Mouse (Mus musculus) adrenal gland, postnatal 4 days (tissue): ENCODE measurements at regions not wholly inside any gene's neighbourhood (a gene's known extent, or its start where the extent isn't known, plus 50 kb on each side); places are given as distances from the start of the nearest gene placed in this dataset.
A peak's percentile ranks its signal among the peaks of the same experiment; 100 is the strongest.

Experiments used
- DNase-seq, 2 experiments: peaks; one replicate each; pipeline ENCODE4 v3.0.0; 2021 to 2022; ENCODE audit warnings: low spot score in 2 of 2, mixed read lengths in 2 of 2

DNA sequence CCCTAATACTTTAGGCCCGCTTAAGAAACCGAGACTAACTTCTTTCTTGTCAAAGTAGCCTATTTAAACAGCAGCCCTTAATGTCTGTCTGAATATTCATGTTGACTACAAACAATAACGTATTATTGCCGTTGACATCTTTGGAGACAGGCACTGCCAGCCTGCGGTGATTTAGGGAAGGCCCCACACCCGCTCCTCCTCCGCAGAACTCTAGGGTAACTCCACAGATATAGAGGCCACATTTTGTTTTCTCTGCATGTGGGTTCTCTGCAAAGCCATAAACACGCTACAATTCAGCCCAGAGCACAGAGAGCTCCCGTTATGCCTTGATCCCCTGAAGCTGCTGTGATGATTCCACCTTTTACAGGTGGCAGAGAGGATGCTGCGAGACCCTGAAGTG lies 366.8 kb upstream of the Mki67 start:
- no peak for DNase-seq

DNA sequence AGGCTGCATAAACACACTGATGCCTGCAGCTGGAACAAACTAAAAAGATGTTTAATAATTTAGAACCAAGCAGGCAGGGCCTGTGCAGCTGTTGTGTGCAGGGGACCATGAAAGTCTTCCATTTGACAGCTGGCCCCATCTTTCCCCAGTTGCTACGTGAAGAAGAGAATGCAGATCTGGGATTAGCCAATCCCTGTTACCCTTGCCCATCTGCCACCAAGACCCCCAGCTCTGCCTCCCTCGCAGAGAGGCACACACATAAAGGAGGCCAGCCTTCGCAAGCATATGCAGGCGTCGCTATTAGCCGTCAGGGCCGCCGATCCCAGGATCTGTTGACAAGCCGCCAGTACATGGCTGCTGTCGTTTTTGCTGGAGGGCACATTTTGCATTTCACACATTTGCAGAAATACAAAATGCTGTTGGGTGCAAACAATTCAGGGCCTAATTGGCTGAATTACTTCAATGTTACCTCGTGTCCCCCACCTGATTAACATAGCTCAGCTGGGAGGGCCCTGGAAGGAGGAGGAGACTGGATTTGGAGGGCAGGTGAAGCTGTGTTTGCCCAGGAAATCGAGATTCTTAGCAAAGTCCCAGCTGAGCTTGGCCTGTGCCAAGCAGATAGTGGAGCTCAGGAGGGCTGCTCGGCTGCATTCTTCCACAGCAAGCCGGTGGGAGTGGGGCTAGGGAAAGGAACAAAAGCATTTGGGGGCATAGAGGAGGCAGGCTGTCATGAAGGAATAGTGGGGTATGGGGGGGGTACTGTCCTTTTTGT lies 367.6 kb upstream of the Mki67 start:
- no peak for DNase-seq

DNA sequence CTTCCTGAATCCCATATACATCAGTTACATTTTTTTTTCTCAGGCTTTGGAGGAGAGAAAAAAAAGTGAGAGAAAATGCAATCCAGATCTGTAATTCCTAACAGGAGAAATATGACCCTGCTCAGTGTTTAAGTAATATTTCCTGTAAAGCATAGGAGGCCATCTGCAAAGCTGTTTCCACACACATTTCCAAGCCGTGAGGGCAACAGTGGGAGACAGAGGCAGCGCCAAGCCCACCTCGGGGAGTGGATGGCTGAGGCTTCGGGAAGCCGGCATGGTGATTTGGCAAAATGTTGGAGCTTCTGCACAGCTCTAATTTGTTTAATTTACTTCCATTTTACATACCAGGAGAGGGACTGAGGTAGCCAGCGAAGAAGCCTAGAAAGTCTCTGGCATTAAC lies 372.6 kb upstream of the Mki67 start:
- DNase-seq: no peak

DNA sequence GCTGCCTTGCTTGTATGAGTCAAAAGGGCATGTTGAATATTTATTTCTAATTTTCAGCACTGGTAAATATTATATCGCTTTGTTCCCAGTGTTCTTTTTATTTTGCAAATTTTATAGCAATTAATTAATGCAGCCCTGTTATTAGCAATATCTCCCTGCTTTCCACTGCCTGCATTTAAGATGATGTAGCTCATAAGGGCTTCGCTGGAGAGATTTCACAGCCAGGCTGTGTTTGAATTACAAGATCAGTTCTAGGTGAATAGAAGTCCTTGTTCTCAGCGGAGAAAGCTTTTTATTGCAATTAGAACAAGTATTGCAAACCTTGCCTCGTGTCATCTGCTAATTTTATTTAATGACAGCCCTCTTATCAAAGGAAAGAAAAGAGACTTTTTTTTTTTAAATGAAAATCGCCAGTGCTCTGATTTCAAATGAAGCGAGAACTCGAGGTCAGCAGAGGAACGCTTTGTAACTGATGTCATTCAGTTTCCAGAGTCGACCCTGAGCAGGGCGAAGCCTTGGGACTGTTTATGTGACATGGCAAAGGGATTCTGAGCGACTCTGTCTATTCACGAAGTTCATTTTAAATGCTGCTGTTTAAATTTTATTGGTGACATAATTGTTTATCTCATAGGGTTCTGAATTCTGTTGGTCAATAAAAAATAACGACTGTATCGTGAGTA lies 378.7 kb upstream of the Mki67 start:
- no peak for DNase-seq

DNA sequence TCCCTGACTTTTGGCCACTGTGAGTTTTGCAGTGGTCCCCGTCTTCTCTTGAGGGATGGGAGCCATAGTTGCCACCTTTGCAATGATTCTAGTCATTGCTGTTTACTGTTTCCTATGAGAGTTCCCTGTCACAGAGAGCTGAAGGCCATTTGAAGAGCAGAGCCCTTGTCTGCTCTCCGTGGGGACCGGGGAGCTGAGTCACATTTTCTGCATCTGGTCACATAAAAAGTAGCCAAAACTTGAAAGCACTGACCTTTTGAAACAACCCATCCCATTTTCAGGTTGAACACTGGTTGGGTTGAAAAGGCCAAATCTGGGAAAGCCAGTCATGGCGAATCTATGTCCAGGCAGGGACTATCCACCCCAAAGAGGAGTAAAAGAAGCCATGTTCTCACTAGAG lies 387.9 kb upstream of the Mki67 start:
- DNase-seq: no peak

DNA sequence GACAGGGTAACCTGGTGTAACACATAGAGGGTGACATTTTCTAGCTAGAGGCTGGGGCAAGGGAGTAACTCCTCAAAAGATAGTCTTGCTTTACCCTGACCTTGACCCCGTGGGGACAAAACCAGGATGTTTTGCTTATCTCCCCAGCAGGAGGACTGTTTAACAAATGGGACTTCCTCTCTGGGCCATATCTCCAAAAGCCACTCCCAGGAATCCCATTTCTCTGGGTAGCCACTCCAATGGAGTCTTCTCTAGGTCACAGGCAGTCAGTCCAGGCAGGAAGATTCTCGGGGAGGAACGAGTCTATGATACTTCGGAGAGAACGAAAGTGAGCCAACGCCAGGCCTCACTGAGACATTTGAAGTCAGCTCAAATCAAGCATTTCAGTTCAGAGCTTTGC lies 396.0 kb upstream of the Mki67 start:
- DNase-seq: no peak

DNA sequence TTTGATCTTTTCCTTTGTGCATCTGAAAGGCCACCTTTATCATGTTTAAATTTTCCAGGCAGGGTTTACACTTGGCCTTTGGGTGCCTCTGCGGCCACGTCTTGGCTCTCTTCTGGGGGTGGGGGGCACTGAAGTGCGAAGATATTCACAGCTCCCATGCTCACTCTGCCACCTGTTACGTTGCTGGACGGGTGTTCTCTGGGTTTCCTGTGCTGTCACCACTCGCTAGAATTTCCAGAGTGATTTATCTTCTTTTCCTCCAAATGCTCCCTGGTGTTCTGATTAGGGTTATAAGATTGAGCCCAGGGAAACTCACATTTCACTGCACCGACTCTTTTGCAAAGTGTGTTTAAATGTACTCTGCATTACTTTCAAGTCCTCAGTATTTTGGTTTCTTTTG lies 404.8 kb upstream of the Mki67 start:
- DNase-seq: no peak

DNA sequence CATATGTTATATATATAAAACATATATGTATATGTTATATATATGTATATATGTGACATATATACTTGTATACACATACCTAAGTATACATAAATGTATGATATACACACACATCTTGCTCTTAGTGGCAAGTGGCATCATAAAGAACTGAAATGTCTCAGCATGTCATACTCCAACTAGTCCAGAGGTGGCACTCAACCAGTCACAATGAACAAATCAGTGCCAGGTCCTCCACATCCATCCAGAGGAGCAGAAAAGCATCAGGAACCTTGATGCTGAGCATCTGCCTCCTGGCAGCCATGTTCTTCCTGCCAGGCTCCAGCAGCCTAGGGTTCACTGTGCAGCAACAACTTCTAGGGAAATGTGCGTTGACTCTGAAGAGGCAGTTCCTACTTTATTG lies 405.2 kb upstream of the Mki67 start:
- no peak for DNase-seq

DNA sequence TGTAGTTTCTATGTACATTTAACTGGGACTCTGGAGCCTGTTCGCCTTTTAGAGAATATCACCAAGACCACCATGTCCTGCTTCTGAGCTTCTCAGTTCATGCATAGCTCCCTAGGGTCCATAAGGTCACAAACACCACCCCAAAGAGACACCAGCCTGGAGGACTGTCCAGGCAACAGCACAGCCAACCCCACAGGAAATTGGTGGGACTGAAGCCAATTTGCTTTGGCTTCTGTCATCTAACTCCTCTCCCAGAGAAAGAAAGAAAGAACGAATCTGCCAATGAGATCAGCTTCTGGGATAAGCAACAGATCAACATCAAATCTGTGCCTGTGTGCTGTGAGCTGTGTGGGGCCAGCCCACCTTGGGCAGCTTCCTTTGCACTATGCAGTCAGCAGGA lies 408.6 kb upstream of the Mki67 start:
- no peak for DNase-seq

DNA sequence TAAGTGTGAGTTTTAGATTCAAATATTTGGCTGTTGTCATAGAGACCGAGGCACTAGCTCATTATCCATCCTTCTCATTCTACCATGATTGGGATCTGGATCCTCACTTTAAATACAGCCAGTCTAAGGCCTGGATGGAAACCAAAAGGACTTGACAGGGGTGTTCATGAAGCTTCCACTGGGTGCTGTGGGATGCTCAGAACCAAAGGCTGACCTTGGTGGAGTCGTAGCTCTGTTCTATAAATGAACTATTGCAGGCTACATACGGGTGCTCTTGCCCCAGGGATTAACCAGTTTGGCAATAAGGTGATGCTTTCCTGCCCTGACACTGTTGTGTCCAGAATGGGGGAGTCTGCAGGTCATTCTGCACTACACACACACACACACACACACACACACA lies 410.2 kb upstream of the Mki67 start:
- no peak for DNase-seq

DNA sequence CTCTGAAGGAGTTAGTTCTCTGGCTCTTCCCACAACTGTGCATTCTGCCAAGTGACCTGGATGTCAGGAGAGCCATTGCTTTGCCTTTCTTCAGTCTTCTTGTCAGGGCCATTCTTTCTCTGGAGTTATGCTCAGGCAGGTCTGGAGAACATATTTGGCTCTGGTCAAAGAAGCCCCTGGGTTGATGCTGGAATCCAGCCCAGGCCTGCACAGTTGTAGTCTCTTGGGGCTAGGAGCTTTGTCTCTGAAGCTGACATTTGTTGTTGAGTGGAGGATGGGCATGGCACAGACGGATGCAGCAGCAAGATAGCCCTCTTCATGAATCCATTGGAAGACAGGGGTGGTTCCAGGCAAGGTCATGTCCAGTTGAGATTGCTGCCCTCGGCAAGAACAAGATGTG lies 411.4 kb upstream of the Mki67 start:
- no peak for DNase-seq

DNA sequence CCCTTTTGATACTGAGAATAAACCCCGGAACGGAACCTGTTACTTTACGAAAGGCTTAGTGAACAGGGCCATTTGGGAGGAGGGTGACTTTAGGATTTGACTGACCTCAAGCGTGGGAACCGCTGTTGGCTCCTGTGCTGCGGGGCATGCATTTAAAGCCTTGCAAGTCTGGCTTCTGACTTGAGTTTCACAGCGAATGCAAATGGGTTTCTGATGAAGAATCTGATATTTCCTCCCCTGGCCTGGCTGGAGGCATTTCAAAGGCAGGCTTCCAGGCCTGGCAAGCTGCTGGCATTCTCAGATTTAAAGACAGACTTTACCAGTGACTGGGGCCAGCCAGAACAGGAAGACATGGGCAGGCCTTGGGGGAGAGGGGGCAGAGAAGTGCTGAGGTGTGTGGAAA lies 413.6 kb upstream of the Mki67 start:
- no peak for DNase-seq

DNA sequence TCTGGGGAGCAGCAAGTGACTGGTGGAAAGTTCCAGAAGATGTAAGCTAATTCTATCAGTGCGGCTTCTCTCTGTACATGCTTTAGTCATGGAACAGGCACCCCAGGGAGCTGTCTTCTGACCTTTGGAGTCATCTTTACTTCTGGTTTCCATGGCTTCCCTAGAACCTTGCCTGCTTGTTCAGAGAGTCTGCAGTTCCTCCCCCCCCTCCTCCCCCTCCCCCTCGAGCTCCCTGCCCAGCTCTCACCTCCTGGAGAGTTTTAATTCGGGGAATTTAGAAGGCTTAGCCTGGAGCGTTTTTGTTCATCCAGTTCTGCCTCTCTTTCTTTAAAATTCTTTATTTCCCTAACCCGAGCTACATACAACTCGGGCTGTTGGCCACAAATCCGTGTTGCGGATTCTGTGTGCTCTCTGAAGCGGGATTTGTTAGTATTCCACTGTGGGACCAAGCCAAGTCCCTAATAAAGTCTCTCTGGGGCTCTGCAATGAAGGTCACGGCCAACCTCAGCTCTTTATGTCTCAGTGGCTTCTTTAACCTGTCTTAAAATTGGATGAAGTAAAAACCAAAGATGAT lies 414.6 kb upstream of the Mki67 start:
- DNase-seq: no peak

DNA sequence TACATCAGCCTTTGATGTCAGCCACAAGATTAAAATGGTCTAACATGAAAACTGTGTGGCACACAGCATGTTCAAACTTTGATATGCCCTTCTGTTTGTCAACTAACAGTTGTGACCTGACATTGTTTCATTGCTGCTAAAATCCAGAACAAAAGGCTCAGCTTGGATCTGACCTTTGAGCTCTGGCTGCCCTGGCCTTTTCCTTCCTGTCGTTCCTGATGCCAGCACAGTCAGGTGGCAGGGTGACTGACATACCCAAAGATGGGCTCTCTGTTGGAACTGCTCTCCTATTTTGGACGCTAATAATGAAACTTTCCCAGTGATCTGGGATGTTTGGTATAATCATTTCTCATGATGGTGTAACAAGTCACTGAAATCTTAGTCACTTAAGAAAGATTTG lies 416.8 kb upstream of the Mki67 start:
- DNase-seq: no peak

DNA sequence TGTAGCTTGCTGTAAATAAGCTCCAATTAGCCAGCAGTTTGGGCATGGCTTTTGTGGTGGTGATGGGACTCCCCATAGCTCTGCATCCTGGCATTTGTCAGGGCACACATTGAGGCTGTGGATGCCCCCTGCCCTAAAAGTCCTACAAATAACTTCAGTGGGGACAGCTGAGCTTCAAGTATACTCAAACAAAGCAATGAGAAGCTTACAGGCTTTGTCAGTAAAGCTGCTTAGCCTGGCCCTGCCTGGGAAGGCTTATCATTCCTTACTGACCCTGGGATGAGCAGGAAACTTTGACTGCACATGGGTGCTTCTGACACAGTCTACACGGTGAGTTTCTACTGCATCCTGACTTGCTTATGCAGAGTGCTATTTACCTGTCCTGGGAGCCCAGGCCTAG lies 420.5 kb upstream of the Mki67 start:
- DNase-seq: no peak

DNA sequence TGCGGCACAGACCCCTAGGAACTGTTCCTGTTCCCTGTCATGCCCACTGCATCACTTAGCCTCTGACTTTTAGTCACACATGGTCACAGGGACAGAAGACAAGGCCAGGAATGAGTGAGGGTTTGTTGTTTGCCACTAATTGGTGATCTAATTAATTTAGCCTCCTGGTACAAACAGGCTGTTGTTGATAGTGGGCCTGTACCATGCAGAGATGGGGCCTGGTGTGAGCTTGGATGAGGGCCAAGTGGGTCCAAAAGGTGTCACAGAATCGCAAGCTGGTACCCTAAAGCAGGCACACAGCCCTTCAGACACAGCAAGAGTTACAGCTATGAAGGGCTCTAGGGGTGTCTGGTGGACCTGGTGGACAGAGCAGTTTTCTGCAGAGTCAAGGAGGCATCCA lies 421.2 kb upstream of the Mki67 start:
- no peak for DNase-seq

DNA sequence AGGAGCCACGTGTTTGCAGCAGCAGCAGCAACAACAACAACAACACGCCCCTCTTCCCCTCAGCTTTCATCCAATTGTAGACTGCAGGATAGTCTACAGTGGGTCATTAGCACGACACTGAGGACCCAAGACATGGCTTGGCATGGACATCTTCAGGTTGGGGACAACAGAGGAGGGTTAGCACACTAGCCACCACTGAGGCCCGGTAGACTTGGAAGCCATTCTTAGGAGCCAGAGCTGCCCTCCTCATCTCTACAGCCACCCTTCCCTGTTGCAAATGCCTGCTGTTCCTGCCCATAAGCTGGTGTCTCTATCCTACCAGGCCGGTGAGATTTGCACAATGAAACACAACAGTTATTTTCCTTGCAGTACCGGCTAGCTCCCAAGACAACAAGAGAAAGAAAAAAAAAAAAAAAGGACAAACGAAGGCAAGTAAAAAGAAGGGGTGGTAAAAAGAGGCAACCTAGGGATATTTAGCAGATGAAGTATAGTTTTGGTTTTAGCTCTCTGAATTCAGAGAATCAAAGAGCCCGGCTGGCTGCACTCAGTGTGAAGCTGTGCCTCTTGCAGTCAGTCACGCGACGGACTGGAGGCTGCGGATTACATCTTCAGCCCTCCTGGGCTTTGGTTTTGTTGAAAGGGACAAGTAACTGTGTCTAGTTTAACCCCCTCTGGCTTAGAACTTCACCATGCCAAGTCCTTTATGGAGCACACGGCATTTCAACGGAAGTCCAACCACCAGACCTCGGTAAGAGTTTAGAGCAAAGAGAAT lies 421.9 kb upstream of the Mki67 start:
- DNase-seq: no peak

DNA sequence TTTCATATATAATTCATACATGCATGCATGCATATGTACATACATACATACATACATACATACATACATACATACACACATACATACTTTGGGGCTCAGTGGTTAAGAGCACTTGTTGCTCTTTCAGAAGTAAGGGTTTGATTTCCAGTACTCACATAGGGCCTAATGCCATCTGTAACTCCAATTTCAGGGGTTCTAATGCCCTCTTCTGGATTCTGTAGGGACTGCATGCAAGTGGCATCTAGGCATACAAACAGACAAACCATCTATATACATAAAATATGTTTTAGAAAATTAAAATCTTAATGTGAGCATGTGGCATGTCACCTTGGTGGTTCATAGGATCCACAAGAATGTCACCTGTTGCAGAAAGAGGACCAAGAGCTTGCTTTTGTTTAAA lies 426.7 kb upstream of the Mki67 start:
- no peak for DNase-seq

DNA sequence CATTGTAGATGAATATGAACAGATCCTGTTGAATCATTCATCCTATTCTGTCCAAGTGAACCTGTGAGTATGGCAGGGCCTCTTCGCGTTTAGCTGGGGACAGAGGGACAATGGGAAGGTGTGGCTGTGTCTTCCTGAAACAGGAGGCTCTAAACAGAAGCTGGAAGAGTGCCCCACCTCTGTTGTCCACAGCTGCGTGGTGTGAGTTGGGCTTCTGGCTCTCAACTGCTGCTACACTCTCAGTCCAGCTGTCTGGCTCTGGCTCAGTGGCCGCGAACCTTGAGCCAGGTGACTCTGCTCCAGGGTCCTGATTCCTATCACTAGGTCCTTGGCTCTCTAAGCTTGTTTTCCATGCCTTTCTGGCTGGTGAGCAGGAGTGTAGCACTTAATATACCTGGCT lies 434.0 kb upstream of the Mki67 start:
- DNase-seq: no peak

DNA sequence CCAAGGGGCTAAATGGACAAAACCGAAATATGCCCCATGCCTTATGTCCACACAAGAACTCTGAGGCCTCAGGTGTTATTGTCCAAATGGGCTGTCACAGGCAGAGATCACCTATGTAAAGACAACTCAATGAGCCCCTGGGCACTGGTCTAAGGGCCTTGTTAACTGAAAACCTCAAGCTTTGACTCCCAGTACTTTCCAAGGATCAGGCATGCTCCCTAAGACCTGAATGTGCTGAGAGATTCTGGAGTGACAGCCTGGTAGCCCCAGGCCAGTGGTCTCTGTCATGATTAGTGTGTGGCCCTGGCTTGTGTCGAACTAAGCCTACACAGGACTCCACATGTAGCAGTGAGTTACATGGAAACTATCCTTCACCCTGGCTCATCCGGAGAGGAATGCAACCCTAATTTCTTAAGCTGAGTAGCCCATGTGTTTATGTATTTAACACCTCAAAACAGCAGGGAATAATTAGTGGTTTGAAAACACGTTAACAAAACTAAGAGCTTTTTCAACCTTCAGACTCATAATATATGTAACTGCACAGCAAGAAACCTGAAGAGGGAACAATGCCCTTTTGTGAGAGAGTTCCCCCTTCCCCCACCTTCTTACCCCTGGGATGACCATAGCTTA lies 435.3 kb upstream of the Mki67 start:
- DNase-seq: no peak

DNA sequence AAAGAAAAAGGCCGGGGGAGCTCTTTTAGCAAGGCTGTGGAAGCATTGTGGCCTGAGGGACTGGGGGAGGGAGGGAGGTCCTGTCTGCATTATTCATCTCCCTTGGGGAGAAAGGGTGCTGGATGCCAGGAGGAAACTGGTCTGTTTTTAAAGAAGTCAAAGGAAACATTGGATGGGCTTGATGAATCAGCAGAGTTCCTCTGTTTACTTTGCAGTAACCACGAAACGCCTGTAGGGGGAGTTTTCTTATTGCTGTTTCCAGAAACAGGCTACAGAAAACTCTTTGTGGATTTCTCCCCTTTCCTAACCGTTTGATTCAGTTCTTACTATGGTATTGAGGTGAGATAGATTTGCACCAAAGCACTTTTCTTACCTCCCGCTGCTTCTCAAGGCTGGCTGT lies 436.3 kb upstream of the Mki67 start:
- peak in 1 of 2 experiments; percentile 12 for DNase-seq

DNA sequence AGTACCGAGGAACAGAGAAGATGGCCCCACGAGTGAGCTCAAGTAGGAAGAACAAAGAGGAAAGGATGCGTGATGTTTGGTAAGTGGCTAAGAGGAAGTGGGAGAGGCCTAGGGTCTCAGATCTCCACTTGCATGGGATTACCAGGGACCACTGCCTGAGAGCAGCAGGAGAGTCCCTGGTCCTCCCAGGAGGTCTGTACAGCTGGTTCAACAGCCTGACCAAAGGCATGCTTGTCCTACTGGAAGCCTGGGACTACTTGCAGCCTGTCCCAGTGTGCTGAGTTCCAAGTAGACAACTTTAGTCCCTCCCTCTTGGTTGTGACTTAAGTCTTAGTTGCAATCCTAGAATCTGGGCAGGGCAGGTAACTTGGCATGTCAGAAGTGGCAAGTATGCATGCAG lies 437.5 kb upstream of the Mki67 start:
- DNase-seq: no peak
